Mouse (Mus musculus): Measurements from ENCODE around the gene Gm12216.
"Not testable (repeated sequence)": the region's sequence is repeated elsewhere in the genome, so short reads cannot be mapped to it uniquely, and the experiment has no call there.

Gene Gm12216

DNA sequence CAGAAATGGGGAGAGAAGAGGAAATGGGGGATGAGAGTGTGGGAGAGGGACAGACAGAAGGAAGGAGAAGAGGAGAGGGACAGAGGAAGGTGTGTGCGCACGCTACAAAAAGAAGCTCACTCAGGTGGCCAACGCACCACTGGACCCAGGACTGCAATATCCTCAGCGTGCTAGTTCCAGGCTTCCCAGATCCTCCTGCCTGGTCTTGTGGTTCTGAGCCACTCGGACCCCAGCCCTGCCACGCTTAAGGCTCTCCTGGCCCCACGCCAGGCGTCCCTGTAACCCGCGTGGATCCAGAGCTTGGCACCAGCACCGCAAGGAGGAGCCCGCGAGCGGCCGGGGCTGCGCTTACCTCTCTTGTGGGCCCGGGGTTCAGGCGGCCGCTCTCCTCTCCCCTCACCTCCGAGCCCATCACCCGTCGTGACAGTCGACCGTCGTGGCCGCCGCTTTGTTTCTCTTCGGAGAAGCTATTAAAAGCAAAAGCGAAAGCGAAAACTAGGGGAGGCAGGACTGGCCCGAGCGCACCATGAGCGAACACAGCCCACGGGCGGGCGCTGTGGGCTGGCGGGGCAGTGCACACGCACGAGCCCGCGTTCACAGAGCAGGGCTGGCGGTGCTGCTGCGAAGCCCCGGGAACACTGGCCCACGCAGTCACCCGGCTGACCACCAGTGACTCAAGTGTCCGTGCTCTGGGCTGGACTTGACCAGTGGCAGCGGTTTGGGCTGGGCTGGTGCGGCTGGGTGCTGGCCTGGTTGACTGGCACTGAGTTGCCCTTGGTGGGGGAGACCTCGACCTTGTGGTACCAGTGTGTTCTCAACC is at the start of gene Gm12216:
Gene Gm12216, minus strand, starts transcription at position 496 of the 820 bp plus-strand sequence.
- peak; percentile 35 to 55 for DNase-seq

DNA sequence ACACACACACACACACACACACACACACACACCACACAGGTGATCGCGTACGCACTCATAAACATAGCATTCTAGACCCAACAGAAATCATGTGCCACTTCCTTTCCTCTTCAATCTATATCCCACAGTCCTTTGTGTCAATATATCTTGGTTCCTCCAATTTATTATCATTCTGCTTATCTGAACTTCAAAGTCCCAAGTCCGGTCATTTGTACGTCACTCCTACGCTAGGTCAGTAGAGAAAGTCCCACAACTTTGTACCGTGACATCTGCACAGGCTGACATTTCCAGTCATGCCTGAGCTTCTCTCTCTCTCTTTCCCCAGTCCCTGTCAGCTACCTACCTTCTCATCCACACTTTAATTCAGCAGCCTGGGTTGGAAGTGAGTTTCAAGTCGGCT is 49.6 kb upstream of the Gm12216 start:
- no peak for DNase-seq

DNA sequence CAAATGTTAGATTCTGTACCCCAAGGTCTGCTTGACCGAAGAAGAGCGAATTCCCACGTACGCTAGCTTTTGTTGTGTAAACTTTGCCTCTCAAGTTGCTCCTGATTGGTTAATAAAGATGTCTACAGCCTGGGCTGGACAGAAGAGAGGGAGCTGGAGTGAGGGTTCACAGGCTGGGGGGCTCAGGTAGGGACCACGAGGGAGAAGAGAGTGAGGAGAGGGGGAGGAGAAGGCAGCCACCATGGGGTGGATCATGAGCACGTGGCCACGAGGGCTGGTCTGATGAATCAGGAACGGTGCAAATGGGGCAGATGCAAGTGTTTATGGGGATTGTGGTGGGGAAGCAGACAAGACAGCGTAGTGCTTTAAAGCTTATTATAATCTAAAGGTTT is 45.5 kb upstream of the Gm12216 start:
- no peak for DNase-seq

DNA sequence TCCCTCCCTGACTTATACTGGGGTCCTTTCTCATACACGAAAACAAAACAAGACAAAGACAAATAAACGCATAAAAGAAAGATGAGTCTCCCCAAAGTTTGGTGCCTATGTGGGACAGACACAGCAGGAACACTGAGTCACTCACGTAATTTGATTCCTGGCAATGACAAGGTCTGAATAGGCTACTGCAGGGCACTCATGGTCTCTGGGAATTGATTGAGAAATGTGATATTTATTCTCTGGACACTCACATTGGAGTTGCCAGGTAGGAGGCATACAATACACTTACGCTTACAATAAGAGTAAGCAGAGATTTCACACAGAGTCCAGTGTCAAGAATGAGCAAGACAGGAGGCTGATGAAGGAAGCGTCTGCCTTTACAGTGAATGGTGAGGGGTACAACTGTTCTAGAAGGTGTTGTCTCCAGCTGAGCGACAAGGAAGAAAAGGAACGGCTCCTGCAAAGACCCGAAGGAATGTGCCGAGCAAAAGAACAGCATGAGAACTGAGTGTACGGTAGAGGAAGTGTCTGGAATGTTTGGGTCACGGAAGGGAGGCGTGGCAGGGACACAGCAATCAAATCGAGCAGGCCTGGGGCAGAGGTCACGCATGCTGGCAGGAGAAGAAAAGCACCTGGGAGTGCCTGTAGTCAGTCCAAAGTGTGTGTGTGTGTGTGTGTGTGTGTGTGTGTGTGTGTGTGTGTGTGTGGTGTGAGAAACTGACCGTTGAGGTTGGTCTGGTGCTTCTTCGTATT is 44.9 kb upstream of the Gm12216 start:
- no peak for DNase-seq

DNA sequence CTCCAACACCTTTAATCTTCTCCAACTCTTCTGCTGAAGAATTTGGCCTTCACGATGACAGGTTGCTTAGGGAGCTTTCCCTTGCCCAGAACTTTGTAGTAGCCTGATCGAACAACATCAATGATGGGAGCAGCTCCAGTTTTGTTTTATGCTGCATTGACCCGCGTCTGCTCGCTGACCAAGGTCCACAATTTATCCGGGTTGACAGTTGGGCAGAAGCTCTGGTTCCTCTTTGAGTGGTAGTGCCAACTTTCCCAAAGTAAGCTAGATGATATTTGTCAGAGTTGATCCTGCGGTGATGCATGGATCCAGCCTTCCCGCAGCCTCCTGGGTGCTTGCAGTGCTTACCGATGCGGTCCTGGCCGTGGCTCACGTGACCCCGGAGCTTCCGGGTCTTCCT is 43.7 kb upstream of the Gm12216 start:
- no peak for DNase-seq

DNA sequence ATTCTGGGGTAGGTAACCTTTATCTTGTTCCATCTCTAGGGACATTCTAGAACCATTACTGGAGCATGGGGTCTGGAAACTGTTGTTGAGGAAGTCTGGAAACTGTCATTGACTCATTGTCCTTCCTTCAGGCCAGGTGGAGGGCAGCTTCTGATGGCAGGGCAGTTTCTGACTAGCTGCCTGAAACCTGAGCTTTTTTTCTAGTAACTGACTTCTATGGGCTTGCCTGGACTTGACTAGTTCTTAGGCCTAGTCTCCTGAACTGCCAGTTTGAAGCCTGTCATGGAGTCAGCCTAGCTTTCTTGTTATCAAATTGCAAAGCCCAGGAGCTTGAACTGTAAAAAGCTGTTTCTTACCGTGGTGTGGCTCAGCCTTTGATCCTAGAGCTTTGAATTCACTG is 41.9 kb upstream of the Gm12216 start:
- no peak for DNase-seq

DNA sequence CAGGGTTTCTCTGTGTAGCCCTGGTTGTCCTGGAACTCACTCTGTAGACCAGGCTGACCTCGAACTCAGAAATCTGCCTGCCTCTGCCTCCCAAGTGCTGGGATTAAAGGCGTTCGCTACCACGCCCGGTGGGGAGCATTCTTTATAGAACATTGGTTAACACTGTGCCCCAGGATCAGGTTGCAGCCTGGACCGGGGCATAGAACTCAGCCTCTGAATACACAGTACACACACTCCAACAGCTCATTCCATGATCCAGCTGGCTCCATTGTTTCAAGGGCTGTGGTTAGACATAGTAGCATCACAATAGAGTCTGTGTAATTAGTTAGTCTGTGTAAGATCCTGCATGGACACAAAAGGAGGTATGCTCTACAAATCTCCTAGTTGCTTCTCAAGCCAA is 40.9 kb upstream of the Gm12216 start:
- no peak for DNase-seq

DNA sequence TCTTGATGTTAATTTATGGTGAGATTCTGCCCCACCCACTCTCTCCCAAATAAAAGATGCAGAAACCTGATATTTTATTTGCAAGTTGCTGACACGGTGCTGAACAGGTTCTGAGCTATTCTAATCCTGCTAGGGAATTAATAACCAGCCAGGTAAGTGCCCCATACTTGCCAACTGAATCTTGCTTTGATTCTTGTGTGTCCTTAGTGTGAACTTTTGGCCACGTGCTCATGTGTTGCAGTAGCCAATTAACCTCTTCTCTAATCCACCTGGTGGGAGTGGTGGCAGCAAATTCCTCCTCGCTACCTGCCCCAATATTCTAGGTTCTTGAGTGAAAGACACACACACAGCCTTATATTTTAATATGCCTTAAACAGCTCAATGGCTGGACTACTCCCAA is 39.9 kb upstream of the Gm12216 start:
- no peak for DNase-seq

DNA sequence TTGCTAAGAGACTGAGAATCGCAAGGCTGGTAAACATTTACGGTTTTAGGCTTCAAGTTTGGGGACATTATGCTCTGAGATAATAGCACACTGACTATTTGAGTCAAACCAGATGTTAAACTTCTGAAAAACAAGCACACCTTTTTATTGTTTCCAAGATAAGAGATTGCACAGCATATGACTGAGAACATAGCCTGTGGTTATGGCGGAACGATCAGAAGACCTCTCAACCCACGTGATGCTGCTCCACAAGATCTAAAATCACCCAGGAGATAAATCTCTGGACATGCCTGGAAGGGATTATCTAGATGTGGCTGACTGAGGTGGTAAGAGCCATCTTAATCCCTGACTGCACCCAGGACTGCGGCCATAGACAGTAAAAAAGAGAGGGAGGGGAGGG is 37.9 kb upstream of the Gm12216 start:
- no peak for DNase-seq

DNA sequence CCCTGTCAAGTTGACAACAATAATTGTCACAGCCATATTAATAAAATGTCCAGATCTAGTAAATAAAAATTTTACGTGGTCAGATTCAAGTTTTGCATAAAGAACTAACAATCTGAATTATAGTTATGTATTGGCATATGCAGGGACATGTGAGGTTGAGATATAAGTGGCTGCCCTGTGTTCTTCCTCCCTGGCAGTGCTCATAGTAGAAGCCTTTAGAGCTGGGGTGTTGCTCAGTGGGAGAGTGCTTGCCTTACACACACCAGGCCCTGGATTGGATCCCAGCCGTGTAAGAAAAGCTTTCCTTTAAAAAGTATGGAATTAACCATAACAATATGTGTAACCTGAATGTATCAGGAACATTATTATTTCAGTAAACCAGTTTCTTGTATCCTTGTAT is 34.4 kb upstream of the Gm12216 start:
- DNase-seq, result no peak

DNA sequence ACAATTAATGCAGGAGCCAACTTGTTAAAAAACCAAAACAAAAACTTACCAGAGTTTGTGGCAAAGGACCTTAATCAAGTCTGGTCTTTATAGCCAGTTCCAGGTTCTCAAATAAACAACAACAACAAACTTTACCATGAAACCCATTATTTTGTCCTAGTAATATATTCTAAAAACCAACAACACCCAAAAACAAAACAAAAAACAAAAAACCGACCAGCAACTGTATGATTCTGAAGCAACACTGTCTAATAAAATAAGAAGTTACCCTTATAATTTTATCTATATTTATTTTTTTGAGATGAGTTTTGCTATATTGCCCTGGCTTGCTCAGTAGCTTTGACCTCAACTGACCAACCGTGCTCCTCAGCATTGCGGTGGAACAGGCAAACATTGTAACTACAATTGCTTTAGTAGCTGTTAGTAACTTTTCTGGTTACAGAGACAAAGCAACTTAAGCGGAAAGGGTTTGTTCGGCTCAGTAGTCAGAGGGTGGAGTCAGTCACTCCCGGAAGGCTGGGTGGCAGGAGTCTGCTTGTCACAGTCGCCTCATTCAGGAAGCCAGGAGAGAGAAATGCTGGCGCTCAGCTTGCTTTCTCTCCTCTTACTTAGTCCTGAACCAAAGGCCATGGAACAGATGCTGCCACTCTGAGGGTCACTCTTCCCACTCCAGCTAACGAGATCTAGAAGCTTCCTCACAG is 33.8 kb upstream of the Gm12216 start:
- peak; percentile 30 to 35 for DNase-seq

DNA sequence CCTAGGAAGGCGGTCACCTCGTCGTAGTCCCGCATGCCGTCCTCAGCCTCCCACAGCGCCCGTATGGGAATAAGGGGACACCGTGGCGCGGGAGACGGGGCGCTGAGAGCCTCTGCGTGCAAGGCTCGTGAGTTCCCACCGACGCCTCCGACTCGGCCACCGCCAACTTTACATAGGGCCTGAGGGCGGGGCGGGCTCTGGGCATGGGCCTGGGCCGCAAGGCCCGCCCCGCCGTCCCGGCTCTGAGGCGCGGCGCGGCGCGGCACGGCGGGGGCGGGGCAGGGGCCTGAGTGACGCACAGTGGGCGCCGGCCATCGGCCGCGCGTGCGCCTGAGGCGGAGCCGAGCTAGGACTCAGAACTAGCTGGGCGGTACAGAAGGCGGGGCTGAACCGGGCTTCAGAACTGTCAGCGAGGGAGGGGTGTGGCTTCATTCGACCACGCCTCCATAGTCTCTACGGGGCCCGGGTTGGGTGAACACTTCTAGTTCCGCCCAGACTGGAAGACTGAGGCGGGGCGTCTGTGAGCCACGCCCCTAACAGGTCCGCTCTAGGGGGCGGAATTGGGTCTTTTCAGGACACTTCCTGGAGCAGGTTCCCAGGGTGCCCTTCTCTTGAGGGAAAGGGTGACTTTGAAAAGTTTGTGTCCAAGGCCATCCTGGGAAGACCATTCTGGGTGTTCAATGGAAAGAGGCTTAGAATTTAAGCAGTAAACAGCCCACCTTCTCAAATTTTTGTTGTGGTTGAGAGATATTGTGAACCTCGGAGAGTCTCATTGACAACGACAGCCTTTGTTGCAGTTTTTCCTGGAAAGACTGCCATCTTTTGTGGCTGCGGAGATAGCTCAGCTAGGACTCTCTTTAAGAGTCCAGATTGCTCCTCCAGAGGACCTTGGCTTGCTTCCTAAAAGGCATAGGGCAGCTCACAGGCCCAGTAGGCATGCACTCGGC is 32.7 kb upstream of the Gm12216 start, which contains the start of gene Slc22a5:
Gene Slc22a5, minus strand, starts transcription at position 156 of the 947 bp plus-strand sequence.
- DNase-seq, result peak; percentile 99

DNA sequence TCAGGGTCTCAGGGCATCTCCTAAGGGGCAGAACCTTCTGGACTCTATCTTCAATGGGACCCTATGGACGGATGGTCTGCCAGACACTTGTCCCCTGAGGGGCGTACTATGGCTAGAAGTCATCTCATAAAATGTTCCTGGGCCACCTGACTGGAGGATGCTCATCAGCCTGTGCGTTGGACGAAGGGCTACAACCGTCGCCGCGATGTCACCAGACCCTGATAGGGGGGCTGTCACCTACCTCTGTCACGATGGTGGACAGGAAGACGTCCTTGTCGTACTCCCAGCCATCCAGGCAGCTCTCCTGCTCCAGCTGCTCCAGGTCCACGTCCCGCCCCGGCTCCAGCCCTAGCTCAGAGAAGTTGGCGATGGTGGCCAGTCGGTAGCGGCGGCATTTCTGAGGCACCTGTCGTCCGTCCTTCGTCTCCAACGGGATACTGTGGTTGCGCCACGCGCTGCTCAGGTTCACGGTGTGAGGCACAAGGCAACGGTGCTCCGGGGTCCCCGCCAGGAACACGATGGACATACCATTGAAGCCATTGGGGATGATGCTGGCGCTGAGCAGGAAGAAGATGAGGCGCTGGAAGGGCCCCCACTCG is 31.9 kb upstream of the Gm12216 start:
- DNase-seq, result no peak

DNA sequence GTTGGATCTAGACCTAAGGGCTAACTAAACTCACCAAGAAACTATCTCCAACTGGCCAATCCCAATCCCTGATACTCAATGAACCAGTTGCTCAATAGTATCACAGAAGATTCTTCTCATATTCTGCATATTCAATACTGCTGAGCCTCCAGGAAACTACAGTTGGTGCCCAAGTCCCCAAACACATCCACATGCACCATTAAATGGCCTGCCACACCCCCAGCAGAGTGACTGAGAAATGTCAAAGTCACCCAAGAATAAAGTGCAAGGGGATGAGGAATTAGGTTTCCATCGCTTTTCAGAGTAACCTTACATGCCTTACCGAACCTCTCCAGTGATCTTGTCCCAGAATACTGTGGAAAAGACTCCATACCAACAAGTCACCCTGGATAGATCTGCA is 31.2 kb upstream of the Gm12216 start:
- DNase-seq, result no peak

DNA sequence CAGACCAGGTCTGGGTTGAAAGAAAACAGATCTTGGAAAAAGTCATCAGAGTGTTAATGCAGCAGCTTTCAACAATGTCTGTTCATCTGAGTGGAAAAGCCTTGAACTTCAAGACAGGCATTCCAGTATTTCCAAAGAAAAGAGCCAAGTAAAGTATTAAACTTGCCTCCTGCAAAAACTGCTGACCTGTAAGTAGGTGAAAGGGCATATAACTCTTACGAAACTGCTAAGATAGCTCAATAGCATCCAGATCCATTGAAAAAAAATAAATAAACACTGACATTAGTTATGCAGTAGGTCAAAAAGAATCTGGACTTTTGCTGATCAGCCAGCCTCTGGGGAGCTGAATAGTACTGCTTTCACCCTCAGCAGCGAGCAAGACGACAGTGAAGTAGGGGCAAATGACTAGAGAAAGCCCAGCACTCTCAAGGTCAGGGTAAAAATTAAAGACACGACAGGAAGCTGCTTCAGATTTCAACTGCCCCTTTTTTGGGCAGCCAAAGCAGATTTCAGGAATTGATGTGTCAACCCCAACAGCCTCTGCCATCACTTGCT is 30.1 kb upstream of the Gm12216 start:
- DNase-seq, result no peak

DNA sequence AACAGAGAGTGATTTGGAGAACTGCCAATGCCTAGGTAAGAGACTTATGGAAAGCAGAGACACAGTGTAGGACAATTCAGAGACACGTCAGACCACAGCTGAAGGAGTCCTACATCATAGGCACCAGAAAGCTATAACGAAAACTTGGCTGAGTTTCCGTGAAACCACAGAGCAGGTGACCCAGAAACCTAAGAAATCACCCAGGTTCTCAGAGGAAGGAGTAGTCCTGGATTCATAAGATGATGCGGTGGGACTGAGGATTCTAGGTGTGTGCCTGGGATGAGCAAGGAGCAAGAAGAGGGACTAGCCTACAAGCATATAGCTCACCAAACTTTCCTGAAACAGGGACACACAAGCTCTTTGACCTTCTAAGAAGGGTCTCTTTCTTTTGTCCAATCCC is 29.2 kb upstream of the Gm12216 start:
- no peak for DNase-seq

DNA sequence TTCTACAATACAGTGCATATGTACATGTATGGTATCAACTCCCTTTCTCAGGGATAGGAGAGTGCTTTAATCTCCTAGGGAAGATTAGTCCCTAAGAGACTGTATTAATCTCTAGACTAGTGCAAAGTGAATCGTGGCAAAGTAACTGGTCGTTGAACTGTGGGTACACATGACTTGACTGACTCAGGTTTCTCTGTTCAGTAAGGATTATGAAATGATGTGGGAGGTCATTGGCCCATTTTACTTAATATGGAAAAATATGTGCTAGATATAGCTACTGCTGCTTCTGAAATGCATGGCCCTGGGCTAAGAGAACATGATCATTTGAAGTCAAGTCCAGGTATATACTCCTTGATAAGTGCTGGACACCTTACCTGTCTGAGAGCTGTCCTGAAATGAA is 24.2 kb upstream of the Gm12216 start:
- DNase-seq, result no peak

DNA sequence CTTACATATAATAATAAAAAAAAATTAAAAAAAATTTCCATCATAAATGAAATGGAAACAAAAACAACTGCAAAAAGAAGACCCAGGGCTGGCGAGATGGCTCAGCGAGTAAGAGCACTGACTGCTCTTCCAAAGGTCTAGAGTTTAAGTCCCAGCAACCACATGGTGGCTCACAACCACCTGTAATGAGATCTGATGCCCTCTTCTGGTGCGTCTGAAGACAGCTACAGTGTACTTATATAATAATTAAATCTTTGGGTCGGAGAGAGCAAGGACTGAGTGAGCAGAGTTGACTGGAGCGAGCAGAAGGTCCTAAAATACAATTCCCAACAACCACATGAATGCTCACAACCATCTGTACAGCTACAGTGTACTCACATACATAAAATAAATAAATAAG is 19.0 kb upstream of the Gm12216 start:
- not testable (repeated sequence) for DNase-seq

DNA sequence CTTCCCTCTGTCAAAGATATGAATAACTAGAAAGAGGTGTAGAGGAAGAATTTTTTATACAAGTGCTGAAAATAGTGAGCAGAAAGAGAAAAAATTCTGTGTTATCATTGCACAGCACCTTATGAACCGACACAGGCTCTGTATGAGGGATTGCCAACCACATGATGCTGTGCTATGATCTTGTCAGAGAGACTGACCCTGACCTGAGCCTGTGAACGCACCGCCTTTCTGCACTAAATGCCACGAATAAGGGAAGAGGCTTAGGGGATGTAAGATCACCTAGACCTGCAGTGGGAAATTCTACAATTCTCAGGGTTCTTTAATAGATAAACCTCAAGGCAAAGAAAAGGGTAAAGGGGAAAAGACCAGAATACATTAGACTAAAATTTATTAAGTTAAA is 17.4 kb upstream of the Gm12216 start:
- DNase-seq, result no peak

DNA sequence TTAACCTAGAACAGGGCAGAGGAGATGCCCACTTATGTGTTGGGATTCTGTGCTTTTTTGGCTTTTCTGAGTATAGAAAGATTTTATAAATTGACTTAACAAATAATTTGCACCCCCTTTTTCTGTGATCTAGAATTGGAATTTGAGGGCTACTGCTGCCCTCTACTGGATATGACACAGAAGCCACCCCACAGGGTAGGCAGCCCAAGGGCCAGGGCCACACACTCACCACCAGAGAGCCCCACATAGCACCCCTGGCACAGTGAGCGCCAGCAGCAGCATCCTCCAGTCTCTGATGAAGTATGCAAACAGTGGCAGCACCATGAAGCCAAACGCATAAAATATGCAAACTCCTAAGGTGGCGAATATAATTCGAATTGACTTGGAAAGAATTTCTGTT is 15.7 kb upstream of the Gm12216 start:
- DNase-seq, result no peak

DNA sequence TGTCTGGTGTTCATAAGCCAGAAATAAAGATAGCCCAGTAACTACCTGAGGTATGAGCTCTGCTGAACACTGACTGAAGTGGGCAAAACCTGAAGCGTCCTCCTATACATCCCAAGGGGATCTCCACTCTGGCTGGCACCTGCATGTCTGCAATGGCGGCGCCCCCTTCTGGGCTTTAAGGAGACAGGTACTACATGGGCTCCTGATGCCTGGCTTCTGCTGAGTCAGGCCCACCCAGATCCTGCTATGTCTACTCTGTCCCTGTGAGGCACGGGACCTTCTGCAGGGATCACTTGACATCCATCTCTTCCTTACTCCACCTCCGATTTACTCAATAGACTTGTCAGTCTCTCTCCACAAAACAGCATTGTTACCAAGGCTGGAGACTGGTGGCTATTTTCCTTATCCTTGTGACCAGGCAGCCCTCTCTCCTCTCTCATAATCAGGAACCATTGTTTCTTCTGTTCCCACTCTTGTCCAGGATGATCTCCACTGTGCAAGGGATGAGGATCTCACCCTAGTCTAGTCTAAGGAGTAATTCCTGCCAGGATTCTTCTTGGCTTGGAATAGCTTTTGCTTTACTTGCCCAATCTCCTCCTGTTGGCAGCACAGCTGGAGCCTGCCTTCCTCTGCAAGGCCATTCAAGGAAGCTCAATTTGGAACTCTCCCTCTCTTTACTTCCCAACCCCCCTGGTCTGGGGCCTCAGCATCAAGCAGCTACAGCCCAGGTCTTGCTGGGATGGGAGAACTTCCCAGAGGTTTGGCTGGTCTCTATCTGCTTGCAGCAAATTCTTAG is 15.1 kb upstream of the Gm12216 start:
- DNase-seq, result not testable (repeated sequence)
